Mouse (Mus musculus): ENCODE data around the gene Stim2.

DNA sequence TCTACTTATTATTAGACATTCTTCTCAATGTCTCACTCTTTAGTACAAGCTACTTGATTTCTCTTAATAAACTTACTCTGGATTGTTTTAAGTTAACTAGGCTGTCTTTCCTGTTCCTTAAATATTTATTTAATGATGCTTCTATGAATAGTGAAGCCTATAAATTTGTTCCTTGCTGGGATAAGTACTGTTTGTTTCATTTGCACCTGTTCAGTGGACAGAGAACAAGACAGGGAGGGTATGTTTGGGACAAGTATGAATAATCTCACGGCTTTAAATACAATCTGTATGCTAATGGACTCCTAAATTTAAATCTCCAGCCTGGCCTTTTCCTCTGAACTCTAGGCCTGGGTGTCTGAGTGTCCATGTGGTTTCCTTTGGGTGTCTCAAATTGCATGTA, 10.2 kb upstream of the Stim2 start:
- TF ChIP-seq POLR2A (IDR thresholded peaks at IDR 0.05; ENCODE audit: low read depth, low read length), result no peak
- TF ChIP-seq CTCF (IDR thresholded peaks at IDR 0.05; ENCODE audit: borderline replicate concordance, insufficient read depth, low read length), result no peak
